Mouse (Mus musculus) limb, embryonic 10.5 days (tissue): ENCODE measurements around the gene Dyx1c1. TPM values are rescaled to one million over a fixed set of nuclear protein-coding genes. Genes with fewer than 3 reads are reported as not detected.

ENCODE experiments used
- DNase-seq: peaks from one replicate; pipeline ENCODE4 v3.0.0-alpha.2; 2017; ENCODE audit warnings: low spot score
- H3K27ac ChIP-seq: fragments of 300-500 bp; sonication (generic); 2 replicates; pipeline ENCODE4 v1.5.1; 2016; ENCODE audit warnings: mild to moderate bottlenecking
- H3K27me3 ChIP-seq: fragments of 300-500 bp; sonication (generic); 2 replicates; pipeline ENCODE4 v1.6.1; 2016; ENCODE audit warnings: low read depth, mild to moderate bottlenecking; ENCODE audit not compliant: poor library complexity, severe bottlenecking
- H3K36me3 ChIP-seq: fragments of 300-500 bp; sonication (generic); 2 replicates; pipeline ENCODE4 v1.6.1; 2016; ENCODE audit warnings: mild to moderate bottlenecking, moderate library complexity
- H3K4me1 ChIP-seq: fragments of 300-500 bp; sonication (generic); 2 replicates; pipeline ENCODE4 v1.6.1; 2016
- H3K4me3 ChIP-seq: fragments of 300-500 bp; sonication (generic); 2 replicates; pipeline ENCODE4 v1.5.1; 2016; ENCODE audit warnings: mild to moderate bottlenecking, moderate library complexity
- H3K9me3 ChIP-seq: fragments of 300-500 bp; sonication (generic); replicated peaks from 2 replicates; pipeline ENCODE4 v1.6.1; 2016; ENCODE audit warnings: mild to moderate bottlenecking
- WGBS: fragments of 180-500 bp; shearing (Covaris S2); methylation state at CpG from one replicate; pipeline ENCODE4 v1.1.7; 2016; 5-methylcytosine and 5-hydroxymethylcytosine counted together
- microRNA-seq: library from miRNA; unstranded; fragments of <30 nt; microRNA quantifications from one replicate; pipeline ENCODE4, GENCODE M21; 2017
- polyA plus RNA-seq: library from polyadenylated mRNA; unstranded; fragments of >200 nt; fragmentation: Nextera tagmentation; extraction: Ambion mirVana; gene quantifications from 2 replicates; pipeline ENCODE4 v1.2.1, GENCODE M21; 2016

Dyx1c1 gene
- polyA plus RNA-seq, 1 experiment from 2014 or later, result 1.5 TPM

DNA sequence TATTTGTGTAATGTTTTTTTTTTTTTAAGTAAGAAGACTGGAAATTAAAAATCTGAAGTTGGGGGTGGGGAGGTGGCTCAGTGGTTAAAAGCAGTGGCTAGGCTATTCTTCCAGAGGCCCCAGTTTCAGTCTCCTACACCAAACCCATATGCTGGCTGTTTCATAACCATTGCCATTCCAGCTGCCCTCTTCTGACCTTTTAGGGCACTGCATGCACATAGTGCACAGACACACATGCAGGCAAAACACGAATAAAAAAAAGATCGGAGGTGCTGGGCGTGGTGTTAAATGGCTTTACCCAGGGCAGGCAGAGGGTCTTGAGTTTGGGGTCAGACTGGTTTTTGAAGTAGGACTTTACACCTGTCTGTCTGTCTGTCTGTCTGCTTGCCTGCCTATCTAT lies 47.6 kb downstream of the Dyx1c1 start:
- no peak overlapping the region for H3K27ac ChIP-seq
- no peak overlapping the region for H3K4me3 ChIP-seq
- whole genome bisulfite sequencing, result 95% methylated on average over 3 of the region's 3 CpGs
- no peaks in the 10 kb centered on the region for H3K4me1 ChIP-seq
- H3K9me3 ChIP-seq, result no peaks in the 10 kb centered on the region
- no peak for DNase-seq
- H3K36me3 ChIP-seq, result 0 out of 2 replicates have a peak, but pooled peaks cover 2% of the 10 kb centered on the region
- H3K27me3 ChIP-seq, result no peaks in the 10 kb centered on the region

DNA sequence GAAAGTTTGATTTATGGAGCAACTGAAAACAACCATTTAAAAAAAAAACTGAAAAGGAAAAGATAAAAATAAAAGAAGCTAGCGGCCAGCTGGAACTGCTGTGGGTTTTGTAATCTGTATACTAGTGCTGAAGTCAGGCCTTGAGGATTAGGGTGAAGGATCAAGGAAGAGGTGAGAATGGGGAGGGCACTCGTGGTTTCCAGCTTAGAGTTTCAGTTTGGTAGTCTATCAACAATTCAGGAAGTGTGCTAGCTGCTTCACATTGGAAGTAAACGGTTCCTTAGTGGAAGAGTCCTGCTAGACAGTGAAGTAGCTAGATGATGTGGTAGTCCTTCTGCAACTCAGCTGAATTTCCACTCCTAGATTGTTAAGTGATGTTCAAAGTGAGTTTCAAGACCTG lies 49.8 kb downstream of the Dyx1c1 start:
- Histone ChIP-seq H3K9me3 (no peaks in the 10 kb centered on the region), H3K27me3 (no peaks in the 10 kb centered on the region), H3K4me3 (no peak overlapping the region), H3K27ac (no peak overlapping the region), H3K36me3 (0 out of 2 replicates have a peak, but pooled peaks cover 2% of the 10 kb centered on the region), H3K4me1 (no peaks in the 10 kb centered on the region)
- no peak for DNase-seq
- WGBS, result 74% methylated on average over 3 of the region's 3 CpGs

DNA sequence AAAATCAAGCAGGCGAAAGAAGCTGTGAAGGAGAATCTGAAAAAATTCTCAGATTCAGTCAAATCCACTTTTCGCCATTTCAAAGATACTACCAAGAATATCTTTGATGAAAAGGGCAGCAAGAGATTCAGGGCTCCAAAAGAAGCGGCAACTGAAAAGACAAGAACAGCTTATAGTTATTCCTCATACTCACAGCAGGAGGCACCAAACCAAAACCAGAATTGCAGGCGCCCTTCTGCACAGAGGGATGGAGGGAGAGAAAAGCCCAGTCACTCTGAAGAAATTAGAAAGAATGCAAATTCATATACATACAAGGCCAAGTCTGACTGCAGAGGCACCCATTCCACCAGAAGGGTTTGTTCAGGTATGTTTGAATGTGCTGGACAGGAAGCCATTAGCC lies 54.0 kb downstream of the Dyx1c1 start:
- Histone ChIP-seq H3K27me3 (no peaks in the 10 kb centered on the region), H3K27ac (no peak overlapping the region), H3K4me1 (no peaks in the 10 kb centered on the region), H3K4me3 (no peak overlapping the region), H3K36me3 (peaks cover 41% of the 10 kb centered on the region), H3K9me3 (no peaks in the 10 kb centered on the region)
- WGBS, result 87% methylated on average over 4 of the region's 4 CpGs
- DNase-seq, result no peak

DNA sequence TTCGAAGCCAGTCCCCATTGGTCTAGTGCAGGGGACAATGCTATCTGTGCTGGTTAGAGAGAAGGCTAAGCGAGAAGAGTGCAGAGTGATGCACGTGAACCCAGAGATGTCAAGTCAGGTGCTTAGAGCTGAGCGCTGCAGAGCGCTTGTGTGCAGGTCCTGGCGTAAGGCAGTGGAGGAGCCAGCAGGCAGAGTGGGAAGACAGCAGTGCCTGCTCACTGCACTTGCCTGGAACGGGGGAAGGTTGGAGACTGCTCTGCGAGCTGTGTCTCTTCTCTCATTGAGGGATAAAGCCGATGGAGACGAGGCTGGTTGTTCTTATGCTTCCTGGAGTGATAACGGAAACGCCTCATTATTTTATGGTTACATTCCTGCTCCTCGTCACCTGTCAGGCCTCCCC lies 56.1 kb downstream of the Dyx1c1 start:
- H3K27ac ChIP-seq, result no peak overlapping the region
- H3K9me3 ChIP-seq, result no peaks in the 10 kb centered on the region
- DNase-seq, result no peak
- peaks cover 61% of the 10 kb centered on the region for H3K36me3 ChIP-seq
- WGBS, result 76% methylated on average over 13 of the region's 13 CpGs
- no peaks in the 10 kb centered on the region for H3K27me3 ChIP-seq
- H3K4me1 ChIP-seq, result no peaks in the 10 kb centered on the region
- H3K4me3 ChIP-seq, result no peak overlapping the region

DNA sequence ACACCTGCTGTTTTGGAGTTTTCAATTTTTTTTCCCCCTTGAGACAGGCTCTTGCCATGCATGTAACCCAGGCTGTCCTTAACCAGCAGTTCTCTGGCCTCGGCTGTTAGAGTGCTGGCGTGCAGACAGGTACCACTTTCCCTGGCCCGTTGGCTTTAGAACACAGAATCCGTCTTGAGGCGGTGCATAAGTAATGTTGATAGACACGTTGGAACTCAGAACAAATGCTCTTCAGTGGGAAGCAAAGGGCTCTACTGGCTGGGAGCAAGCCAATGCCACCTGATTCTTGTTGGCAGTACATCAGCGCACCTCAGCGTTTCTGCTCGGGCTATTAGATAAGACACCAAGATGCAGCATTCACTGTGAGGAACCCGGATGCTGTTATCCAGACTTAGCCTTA lies 61.3 kb downstream of the Dyx1c1 start:
- Histone ChIP-seq H3K4me3 (no peak overlapping the region), H3K27ac (no peak overlapping the region), H3K4me1 (no peaks in the 10 kb centered on the region), H3K27me3 (no peaks in the 10 kb centered on the region), H3K36me3 (peaks cover 73% of the 10 kb centered on the region), H3K9me3 (no peaks in the 10 kb centered on the region)
- WGBS, result 92% methylated on average over 10 of the region's 10 CpGs
- DNase-seq, result no peak

DNA sequence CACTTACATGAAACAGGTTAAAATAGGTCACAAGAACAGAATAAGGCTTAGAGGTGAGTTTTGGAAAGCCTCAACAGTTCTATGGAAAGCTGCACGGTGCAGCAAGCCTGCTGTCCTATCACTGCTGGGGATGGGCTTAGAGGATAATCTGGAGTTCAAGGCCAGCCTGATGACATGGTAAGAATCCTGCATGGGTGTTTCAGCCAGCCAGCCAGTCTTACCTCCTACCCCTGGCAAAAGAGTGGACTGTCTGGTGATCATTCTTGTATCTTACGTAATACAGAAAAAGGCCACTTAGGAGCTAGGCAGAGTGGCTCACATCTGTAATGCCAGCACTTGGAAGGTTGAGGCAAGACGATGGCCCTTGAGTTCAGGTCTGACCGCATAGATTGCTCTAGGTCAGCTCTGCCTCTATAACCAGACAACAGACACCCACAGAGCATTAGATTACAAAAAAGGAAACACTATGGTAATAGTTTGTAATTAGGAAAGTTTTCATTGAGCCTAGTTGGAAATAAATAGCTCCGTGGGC lies 62.0 kb downstream of the Dyx1c1 start:
- WGBS, result 91% methylated on average over 5 of the region's 5 CpGs
- Histone ChIP-seq H3K36me3 (peaks cover 65% of the 10 kb centered on the region), H3K27me3 (no peaks in the 10 kb centered on the region), H3K9me3 (no peaks in the 10 kb centered on the region), H3K27ac (no peak overlapping the region), H3K4me3 (no peak overlapping the region), H3K4me1 (peaks cover 2% of the 10 kb centered on the region; the same call in 1 of the 2 replicates)
- no peak for DNase-seq

Small RNA genes lying within 50 kb of the gene (microRNA-seq; reads per million reads assigned to microRNA genes)
- not detected for gene Gm27353

Other genes with a start within 250 kb of the Dyx1c1 start
- gene Prtg, start 151.9 kb upstream of the Dyx1c1 start, polyA plus RNA-seq, result 5.5 and 11.4 TPM in 2 replicates
- gene Pygo1, start 33.1 kb upstream of the Dyx1c1 start, polyA plus RNA-seq, result 5.5 and 7.5 TPM in 2 replicates
- gene Gm44503, start 67 bp downstream of the Dyx1c1 start, polyA plus RNA-seq, result not detected in 2 replicates
- 12.9 and 13.3 TPM in 2 replicates for gene Ccpg1os, start 26.6 kb downstream of the Dyx1c1 start, polyA plus RNA-seq
- 9.9 and 11.3 TPM in 2 replicates for gene Ccpg1, start 26.6 kb downstream of the Dyx1c1 start, polyA plus RNA-seq
- gene Pigb, start 81.6 kb downstream of the Dyx1c1 start, polyA plus RNA-seq, result 15.6 and 17.8 TPM in 2 replicates
- gene Rab27a, start 86.1 kb downstream of the Dyx1c1 start, polyA plus RNA-seq, result 3.4 and 5.0 TPM in 2 replicates
- gene Khdc3, start 143.1 kb downstream of the Dyx1c1 start, polyA plus RNA-seq, result not detected in 2 replicates
- gene Gm20509, start 143.7 kb downstream of the Dyx1c1 start, polyA plus RNA-seq, result not detected in 2 replicates
- 151 and 184 TPM in 2 replicates for gene Rsl24d1, start 154.6 kb downstream of the Dyx1c1 start, polyA plus RNA-seq